Mouse (Mus musculus) midbrain, embryonic 12.5 days (tissue): ENCODE data around the gene Tox3. TPM values are rescaled to one million over a fixed set of nuclear protein-coding genes. Genes with fewer than 3 reads are reported as not detected.

Experiments used
- ATAC-seq: fragments of 200-750 bp; cut with Nextera tagmentation; 2 replicates; pipeline ENCODE4 v1.8.0; 2017; ENCODE audit warnings: low read depth, moderate TSS enrichment, moderate library complexity; ENCODE audit not compliant: low FRiP score
- H3K27ac ChIP-seq: fragments of 300-500 bp; sonication (generic); replicated peaks from 2 replicates; pipeline ENCODE4 v1.5.1; 2016; ENCODE audit warnings: mild to moderate bottlenecking
- H3K27me3 ChIP-seq: fragments of 300-500 bp; sonication (generic); 2 replicates; pipeline ENCODE4 v1.6.1; 2016; ENCODE audit warnings: mild to moderate bottlenecking
- H3K36me3 ChIP-seq: fragments of 300-500 bp; sonication (generic); 2 replicates; pipeline ENCODE4 v1.6.1; 2016
- H3K4me1 ChIP-seq: fragments of 300-500 bp; sonication (generic); 2 replicates; pipeline ENCODE4 v1.6.1; 2016
- H3K4me2 ChIP-seq: fragments of 300-500 bp; sonication (generic); replicated peaks from 2 replicates; pipeline ENCODE4 v1.6.1; 2016; ENCODE audit warnings: mild to moderate bottlenecking, moderate library complexity
- H3K4me3 ChIP-seq: fragments of 300-500 bp; sonication (generic); 2 replicates; pipeline ENCODE4 v1.5.1; 2016; ENCODE audit warnings: mild to moderate bottlenecking
- H3K9ac ChIP-seq: fragments of 300-500 bp; sonication (generic); replicated peaks from 2 replicates; pipeline ENCODE4 v1.6.1; 2016; ENCODE audit warnings: mild to moderate bottlenecking, moderate library complexity
- H3K9me3 ChIP-seq: fragments of 300-500 bp; sonication (generic); 2 replicates; pipeline ENCODE4 v1.6.1; 2016; ENCODE audit warnings: mild to moderate bottlenecking
- WGBS: fragments of 180-500 bp; shearing (Covaris S2); methylation state at CpG from one replicate; pipeline ENCODE4 v1.1.7; 2016; 5-methylcytosine and 5-hydroxymethylcytosine counted together
- polyA plus RNA-seq: library from polyadenylated mRNA; unstranded; fragments of >200 nt; fragmentation: Nextera tagmentation; extraction: Ambion mirVana; gene quantifications from 2 replicates; pipeline ENCODE4 v1.2.1, GENCODE M21; 2016

Tox3 gene
- polyA plus RNA-seq, 1 experiment from 2014 or later, result 61.5 TPM

DNA sequence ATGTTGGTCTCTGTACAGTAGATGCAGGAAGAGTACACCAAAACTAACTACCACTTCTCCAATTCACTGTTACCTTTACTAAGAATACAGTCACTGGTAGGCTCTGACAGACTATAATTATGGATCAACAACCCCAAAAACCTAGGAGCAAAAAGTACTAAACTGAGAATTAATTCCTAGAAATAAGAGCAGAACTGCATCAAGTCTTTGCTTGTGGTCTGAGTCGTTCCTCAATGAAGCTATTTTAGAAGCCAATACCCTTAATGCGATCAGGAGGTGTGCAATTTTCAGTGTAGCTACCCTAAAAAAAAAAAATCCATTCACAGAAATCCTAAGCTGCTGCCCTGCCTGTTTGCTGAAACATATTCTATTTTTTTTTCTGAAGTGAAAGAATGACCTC is 4.8 kb upstream of the Tox3 start:
- WGBS, result 55% methylated on average over 2 of the region's 2 CpGs
- Histone ChIP-seq H3K4me3 (no peak overlapping the region), H3K4me1 (peaks cover 33% of the 10 kb centered on the region), H3K27me3 (peaks cover 4% of the 10 kb centered on the region; the same call in 1 of the 2 replicates), H3K27ac (no peak overlapping the region), H3K9me3 (no peaks in the 10 kb centered on the region), H3K9ac (no peak overlapping the region), H3K36me3 (no peaks in the 10 kb centered on the region), H3K4me2 (no peak overlapping the region)
- ATAC-seq, result no peak

- Histone ChIP-seq H3K9ac (no peak overlapping the region), H3K4me2 (peak overlapping the region; percentile 60; the same call in 1 of the 2 replicates), H3K4me1 (peaks cover 45% of the 10 kb centered on the region), H3K36me3 (no peaks in the 10 kb centered on the region), H3K27me3 (peaks cover 4% of the 10 kb centered on the region; the same call in 1 of the 2 replicates), H3K9me3 (no peaks in the 10 kb centered on the region), H3K27ac (peak overlapping the region; percentile 99), H3K4me3 (no peak overlapping the region)
- ATAC-seq, result no peak
- 19% methylated on average over 13 of the region's 13 CpGs for WGBS
Observed at GRCm38 (mm10) chr8:90349709-90350562, 1.8 kb upstream of the Tox3 start.

- H3K4me3 ChIP-seq, result peak overlapping the region; percentile 96
- H3K4me1 ChIP-seq, result peaks cover 47% of the 10 kb centered on the region
- ATAC-seq, result no peak
- no peaks in the 10 kb centered on the region for H3K9me3 ChIP-seq
- WGBS, result 13% methylated on average over 11 of the region's 11 CpGs
- H3K27ac ChIP-seq, result peak overlapping the region; percentile 99
- peak overlapping the region; percentile 99 for H3K9ac ChIP-seq
- H3K36me3 ChIP-seq, result no peaks in the 10 kb centered on the region
- H3K4me2 ChIP-seq, result peak overlapping the region; percentile 60
- H3K27me3 ChIP-seq, result peaks cover 4% of the 10 kb centered on the region; the same call in 1 of the 2 replicates
Observed at GRCm38 (mm10) chr8:90348926-90349683, 962 bp upstream of the Tox3 start.

GRCm38 (mm10) chr8:90347581-90348177 is 464 bp downstream of the Tox3 start:
- WGBS, result under 1% methylated on average over 24 of the region's 66 CpGs
- peak overlapping the region; percentile 60 for H3K4me2 ChIP-seq
- H3K36me3 ChIP-seq, result peaks cover 2% of the 10 kb centered on the region; the same call in 1 of the 2 replicates
- ATAC-seq, result peak; percentile 63
- H3K4me1 ChIP-seq, result peaks cover 39% of the 10 kb centered on the region
- H3K4me3 ChIP-seq, result peak overlapping the region; percentile 96
- peaks cover 4% of the 10 kb centered on the region; the same call in 1 of the 2 replicates for H3K27me3 ChIP-seq
- H3K9ac ChIP-seq, result peak overlapping the region; percentile 99
- peak overlapping the region; percentile 99 for H3K27ac ChIP-seq
- no peaks in the 10 kb centered on the region for H3K9me3 ChIP-seq

DNA sequence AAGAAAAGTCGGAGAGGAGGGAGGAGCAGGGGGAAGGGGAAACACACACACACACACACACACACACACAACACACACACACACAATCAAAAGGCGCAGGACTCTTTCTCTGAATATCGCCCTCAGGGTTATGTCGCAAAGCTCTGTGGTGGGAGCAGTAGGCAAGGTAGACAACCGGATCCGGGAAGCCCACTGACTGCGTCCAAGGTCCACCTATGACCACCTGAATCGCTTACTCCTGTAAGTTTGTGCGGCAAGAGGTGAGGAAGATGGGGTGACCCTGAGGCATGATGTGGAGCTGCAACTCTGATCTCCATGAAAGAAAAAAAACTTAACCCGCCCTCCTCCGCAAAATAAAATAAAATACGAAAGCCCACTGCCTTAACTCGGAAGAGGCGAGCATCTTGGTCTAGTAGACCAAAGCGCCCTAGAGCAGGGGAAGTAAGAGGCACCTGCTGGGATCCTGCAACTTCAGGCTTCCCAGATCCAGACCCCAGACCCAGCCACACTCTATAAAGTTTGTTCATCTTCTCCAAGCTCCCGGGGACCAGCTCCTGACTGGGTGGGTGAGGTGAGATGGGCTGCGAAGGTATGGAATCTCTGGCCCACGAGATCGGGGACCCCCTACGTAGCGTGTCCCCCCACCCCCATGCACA is 1.1 kb downstream of the Tox3 start:
- Histone ChIP-seq H3K27me3 (peaks cover 4% of the 10 kb centered on the region; the same call in 1 of the 2 replicates), H3K9me3 (no peaks in the 10 kb centered on the region), H3K4me2 (peak overlapping the region; percentile 60), H3K4me1 (peaks cover 42% of the 10 kb centered on the region), H3K36me3 (peaks cover 5% of the 10 kb centered on the region; the same call in 1 of the 2 replicates), H3K9ac (peak overlapping the region; percentile 99), H3K27ac (peak overlapping the region; percentile 99), H3K4me3 (peak overlapping the region; percentile 96)
- ATAC-seq, result 0 out of 2 replicates have a peak, but pooled peaks have one; percentile 1
- WGBS, result under 1% methylated on average over 21 of the region's 21 CpGs

GRCm38 (mm10) chr8:90346138-90346879 is 1.8 kb downstream of the Tox3 start:
- no peak for ATAC-seq
- peak overlapping the region; percentile 60 for H3K4me2 ChIP-seq
- H3K36me3 ChIP-seq, result peaks cover 6% of the 10 kb centered on the region; the same call in 1 of the 2 replicates
- peaks cover 42% of the 10 kb centered on the region for H3K4me1 ChIP-seq
- peak overlapping the region; percentile 96 for H3K4me3 ChIP-seq
- H3K9ac ChIP-seq, result peak overlapping the region; percentile 99
- H3K27me3 ChIP-seq, result peaks cover under 1% of the 10 kb centered on the region; the same call in 1 of the 2 replicates
- WGBS, result 8% methylated on average over 13 of the region's 13 CpGs
- no peaks in the 10 kb centered on the region for H3K9me3 ChIP-seq
- peak overlapping the region; percentile 99 for H3K27ac ChIP-seq

- no peaks in the 10 kb centered on the region for H3K27me3 ChIP-seq
- no peak overlapping the region for H3K9ac ChIP-seq
- H3K4me3 ChIP-seq, result no peak overlapping the region
- H3K4me1 ChIP-seq, result peaks cover 46% of the 10 kb centered on the region
- H3K36me3 ChIP-seq, result peaks cover 32% of the 10 kb centered on the region
- H3K27ac ChIP-seq, result peak overlapping the region; percentile 75
- no peaks in the 10 kb centered on the region for H3K9me3 ChIP-seq
- 16% methylated on average over 7 of the region's 7 CpGs for WGBS
- H3K4me2 ChIP-seq, result peak overlapping the region; percentile 28
- peak; percentile 54 for ATAC-seq
Observed at GRCm38 (mm10) chr8:90330377-90331285, 17.5 kb downstream of the Tox3 start.

GRCm38 (mm10) chr8:90323824-90324223 is 24.3 kb downstream of the Tox3 start:
- 6% methylated on average over 4 of the region's 4 CpGs for WGBS
- Histone ChIP-seq H3K27ac (peak overlapping the region; percentile 67), H3K27me3 (no peaks in the 10 kb centered on the region), H3K4me2 (peak overlapping the region; percentile 15; the same call in 1 of the 2 replicates), H3K4me1 (peaks cover 38% of the 10 kb centered on the region), H3K9ac (no peak overlapping the region), H3K9me3 (no peaks in the 10 kb centered on the region), H3K36me3 (peaks cover 9% of the 10 kb centered on the region; the same call in 1 of the 2 replicates), H3K4me3 (no peak overlapping the region)
- no peak for ATAC-seq

GRCm38 (mm10) chr8:90322701-90323439 is 25.3 kb downstream of the Tox3 start:
- no peak overlapping the region for H3K9ac ChIP-seq
- peaks cover 38% of the 10 kb centered on the region for H3K4me1 ChIP-seq
- no peak for ATAC-seq
- no peak overlapping the region for H3K4me3 ChIP-seq
- peak overlapping the region; percentile 67 for H3K27ac ChIP-seq
- no peaks in the 10 kb centered on the region for H3K9me3 ChIP-seq
- no peak overlapping the region for H3K4me2 ChIP-seq
- H3K27me3 ChIP-seq, result no peaks in the 10 kb centered on the region
- peaks cover 16% of the 10 kb centered on the region for H3K36me3 ChIP-seq
- WGBS, result 64% methylated on average over 8 of the region's 8 CpGs
